Mouse (Mus musculus) gastrocnemius, postnatal 25 days (tissue): ENCODE results near the gene St6galnac3. TPM values are rescaled to one million over a fixed set of nuclear protein-coding genes. Genes with fewer than 3 reads are reported as not detected.

Experiments used
- microRNA-seq, 2 experiments: library from miRNA; unstranded; fragments of <30 nt; microRNA quantifications; one replicate each; pipeline ENCODE4 v1.2.0; 2021; ENCODE audit warnings: borderline replicate concordance in 2 of 2
- total RNA-seq, 2 experiments: library from RNA; stranded (reverse); gene quantifications; 1 replicate in 1 of 2; 2 replicates in 1 of 2; pipeline ENCODE4 v1.2.3; 2021

Gene St6galnac3
- total RNA-seq, 2 experiments from 2014 or later: 2.3 to 2.8 TPM

Small RNAs within 50 kb of the gene (microRNA-seq; reads per million reads assigned to microRNA genes)
- gene Gm27405: 0 reads per million in 2 experiments

Other genes starting within 250 kb of the St6galnac3 start
- not detected for gene Asb17, start 119.0 kb upstream of the St6galnac3 start, total RNA-seq
- not detected for gene Msh4, start 181.0 kb upstream of the St6galnac3 start, total RNA-seq
- 10 to 100 TPM; 64.1 to 65.0 TPM for gene Rabggtb, start 187.8 kb upstream of the St6galnac3 start, total RNA-seq
- 100 to 1,000 TPM; 256 to 346 TPM for gene Acadm, start 219.5 kb upstream of the St6galnac3 start, total RNA-seq
- gene Slc44a5, start 248.3 kb upstream of the St6galnac3 start, total RNA-seq: under 1 TPM; 0.13 to 0.27 TPM